Mouse (Mus musculus): Measurements from ENCODE around the gene Fkbp5.

The Fkbp5 gene

GRCm38 (mm10) chr17:28502196-28502821 lies 15.0 kb downstream of the Fkbp5 start:
- DNase-seq (ENCODE audit: low spot score), result no peak

- DNase-seq (ENCODE audit: low spot score), result no peak
These were observed 16.9 kb downstream of the Fkbp5 start for GRCm38 (mm10) chr17:28500465-28500864.

- no peak for DNase-seq (ENCODE audit: low spot score)
These were observed 18.1 kb downstream of the Fkbp5 start for GRCm38 (mm10) chr17:28499190-28499589.

GRCm38 (mm10) chr17:28495832-28496231 lies 21.5 kb downstream of the Fkbp5 start:
- DNase-seq (ENCODE audit: low spot score), result no peak

- no peak for DNase-seq (ENCODE audit: low spot score)
These were observed 26.1 kb downstream of the Fkbp5 start for GRCm38 (mm10) chr17:28491035-28491770.

- no peak for DNase-seq (ENCODE audit: low spot score)
These were observed 28.9 kb downstream of the Fkbp5 start for GRCm38 (mm10) chr17:28488258-28489013.

- peak; percentile 24 for DNase-seq (ENCODE audit: low spot score)
These were observed 29.6 kb downstream of the Fkbp5 start for GRCm38 (mm10) chr17:28487584-28488257.

- DNase-seq (ENCODE audit: low spot score), result no peak
These were observed 30.6 kb downstream of the Fkbp5 start for GRCm38 (mm10) chr17:28486720-28487119.

GRCm38 (mm10) chr17:28485977-28486400 lies 31.3 kb downstream of the Fkbp5 start:
- peak; percentile 99 for DNase-seq (ENCODE audit: low spot score)

GRCm38 (mm10) chr17:28485446-28485948 lies 31.8 kb downstream of the Fkbp5 start:
- peak; percentile 49 for DNase-seq (ENCODE audit: low spot score)

- peak; percentile 24 for DNase-seq (ENCODE audit: low spot score)
These were observed 32.5 kb downstream of the Fkbp5 start for GRCm38 (mm10) chr17:28484704-28485445.

GRCm38 (mm10) chr17:28477421-28477820 lies 39.9 kb downstream of the Fkbp5 start:
- no peak for DNase-seq (ENCODE audit: low spot score)

GRCm38 (mm10) chr17:28476441-28476840 lies 40.9 kb downstream of the Fkbp5 start:
- DNase-seq (ENCODE audit: low spot score), result no peak

- DNase-seq (ENCODE audit: low spot score), result no peak
These were observed 41.6 kb downstream of the Fkbp5 start for GRCm38 (mm10) chr17:28475593-28476325.

- no peak for DNase-seq (ENCODE audit: low spot score)
These were observed 44.6 kb downstream of the Fkbp5 start for GRCm38 (mm10) chr17:28472696-28473095.

- no peak for DNase-seq (ENCODE audit: low spot score)
These were observed 46.5 kb downstream of the Fkbp5 start for GRCm38 (mm10) chr17:28470876-28471275.

GRCm38 (mm10) chr17:28467749-28468148 lies 49.6 kb downstream of the Fkbp5 start:
- no peak for DNase-seq (ENCODE audit: low spot score)

- no peak for DNase-seq (ENCODE audit: low spot score)
These were observed 51.4 kb downstream of the Fkbp5 start for GRCm38 (mm10) chr17:28465968-28466367.

- no peak for DNase-seq (ENCODE audit: low spot score)
These were observed 53.5 kb downstream of the Fkbp5 start for GRCm38 (mm10) chr17:28463701-28464443.

GRCm38 (mm10) chr17:28460388-28460787 lies 56.9 kb downstream of the Fkbp5 start:
- no peak for DNase-seq (ENCODE audit: low spot score)
